Mouse (Mus musculus) neural tube, embryonic 10.5 days (tissue): Measurements from ENCODE around the gene Glyatl3.

Experiments
- DNase-seq: peaks from one replicate; pipeline ENCODE4 v3.0.0-alpha.2; 2017; ENCODE audit warnings: low spot score; ENCODE audit errors: extremely low spot score

The Glyatl3 gene

GRCm38 (mm10) chr17:40868952-40869747, 45.0 kb downstream of the Glyatl3 start:
- no peak for DNase-seq

GRCm38 (mm10) chr17:40855065-40855464, 59.1 kb downstream of the Glyatl3 start:
- DNase-seq: no peak
